Mouse (Mus musculus): ENCODE data around the gene Wasf1.
A peak's percentile ranks its signal among the peaks of the same experiment; 100 is the strongest.

GRCm38 (mm10) chr10:40884279-40884806 is 1.1 kb downstream of the Wasf1 start:
- peak; percentile 81 for TF ChIP-seq CTCF (IDR thresholded peaks at IDR 0.05; ENCODE audit: low read depth)
- TF ChIP-seq EP300 (IDR thresholded peaks at IDR 0.05; ENCODE audit: low read depth), result no peak

Measured in heart, postnatal 0 days (tissue).